Mouse (Mus musculus) liver, embryonic 11.5 days (tissue): Measurements from ENCODE around the gene Arid1b. TPM values are rescaled to one million over a fixed set of nuclear protein-coding genes. Genes with fewer than 3 reads are reported as not detected.
A peak's percentile ranks its signal among the peaks of the same experiment; 100 is the strongest.

ENCODE experiments used
- ATAC-seq: fragments of 200-750 bp; cut with Nextera tagmentation; replicated peaks from 2 replicates; pipeline ENCODE4 v1.8.0; 2017; ENCODE audit warnings: moderate number of reproducible peaks, mild to moderate bottlenecking, moderate TSS enrichment, moderate library complexity; ENCODE audit not compliant: low FRiP score
- DNase-seq: peaks from one replicate; pipeline ENCODE4 v3.0.0-alpha.2; 2017; ENCODE audit warnings: low spot score
- H3K27ac ChIP-seq: fragments of 300-500 bp; sonication (generic); 2 replicates; pipeline ENCODE4 v1.5.1; 2014; ENCODE audit warnings: mild to moderate bottlenecking, low read depth, low read length, control low read depth
- H3K27me3 ChIP-seq: fragments of 300-500 bp; sonication (generic); replicated peaks from 2 replicates; pipeline ENCODE4 v1.6.1; 2014; ENCODE audit warnings: low read length, mixed read lengths; ENCODE audit not compliant: control insufficient read depth, insufficient read depth
- H3K36me3 ChIP-seq: fragments of 300-500 bp; sonication (generic); 2 replicates; pipeline ENCODE4 v1.6.1; 2014; ENCODE audit warnings: mild to moderate bottlenecking, low read length, moderate library complexity, mixed read lengths; ENCODE audit not compliant: control insufficient read depth, insufficient read depth
- H3K4me1 ChIP-seq: fragments of 300-500 bp; sonication (generic); replicated peaks from 2 replicates; pipeline ENCODE4 v1.6.1; 2014; ENCODE audit warnings: low read length, mixed read lengths; ENCODE audit not compliant: control insufficient read depth, insufficient read depth
- H3K4me2 ChIP-seq: fragments of 300-500 bp; sonication (generic); 2 replicates; pipeline ENCODE4 v1.6.1; 2014; ENCODE audit warnings: mild to moderate bottlenecking, control low read depth, moderate library complexity
- H3K4me3 ChIP-seq: fragments of 300-500 bp; sonication (generic); 2 replicates; pipeline ENCODE4 v1.5.1; 2014; ENCODE audit warnings: low read depth, low read length, control low read depth
- H3K9ac ChIP-seq: fragments of 300-500 bp; sonication (generic); 2 replicates; pipeline ENCODE4 v1.6.1; 2014; ENCODE audit warnings: low read depth, low read length, control low read depth
- H3K9me3 ChIP-seq: fragments of 300-500 bp; sonication (generic); 2 replicates; pipeline ENCODE4 v1.6.1; 2016; ENCODE audit warnings: low read length, inconsistent platforms, mixed read lengths; ENCODE audit not compliant: control insufficient read depth
- WGBS: fragments of 180-500 bp; shearing (Covaris S2); extraction: QIAGEN DNeasy Blood & Tissue Kit; methylation state at CpG from one replicate; pipeline ENCODE4 v1.1.7; 2014; 5-methylcytosine and 5-hydroxymethylcytosine counted together
- polyA plus RNA-seq: library from polyadenylated mRNA; unstranded; fragments of >200 nt; fragmentation: Nextera tagmentation; extraction: Ambion mirVana; gene quantifications from 2 replicates; pipeline ENCODE4 v1.2.1, GENCODE M21; 2014

Arid1b gene
- polyA plus RNA-seq, 1 experiment from 2014 or later: 9.1 TPM

DNA sequence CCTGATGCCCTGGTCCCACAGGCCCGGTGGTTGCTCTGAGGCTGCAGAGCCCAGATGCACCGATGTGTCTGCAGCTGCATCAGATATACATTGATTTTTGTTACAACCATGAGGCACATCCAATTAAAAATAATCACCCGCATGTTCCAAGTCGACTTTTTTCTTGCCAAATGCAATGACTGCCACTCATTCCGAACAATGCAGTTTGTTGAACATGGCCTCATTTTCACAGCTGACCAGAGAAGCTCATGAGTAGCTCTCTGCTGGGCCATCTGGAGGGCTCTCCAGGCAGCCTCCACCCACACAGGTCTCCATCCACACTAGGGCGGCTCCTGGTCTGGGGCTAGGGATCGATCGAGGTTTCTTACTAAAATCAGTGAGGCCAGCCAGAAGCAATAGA, 378.8 kb downstream of the Arid1b start:
- Histone ChIP-seq H3K27ac (no peak overlapping the region), H3K4me1 (no peaks in the 10 kb centered on the region), H3K9me3 (no peaks in the 10 kb centered on the region), H3K9ac (no peak overlapping the region), H3K4me2 (no peak overlapping the region), H3K4me3 (no peak overlapping the region), H3K27me3 (no peaks in the 10 kb centered on the region; the same call in 1 of the 2 replicates), H3K36me3 (no peaks in the 10 kb centered on the region)
- ATAC-seq (no peak), DNase-seq (no peak)
- 86% methylated on average over 8 of the region's 8 CpGs for WGBS

DNA sequence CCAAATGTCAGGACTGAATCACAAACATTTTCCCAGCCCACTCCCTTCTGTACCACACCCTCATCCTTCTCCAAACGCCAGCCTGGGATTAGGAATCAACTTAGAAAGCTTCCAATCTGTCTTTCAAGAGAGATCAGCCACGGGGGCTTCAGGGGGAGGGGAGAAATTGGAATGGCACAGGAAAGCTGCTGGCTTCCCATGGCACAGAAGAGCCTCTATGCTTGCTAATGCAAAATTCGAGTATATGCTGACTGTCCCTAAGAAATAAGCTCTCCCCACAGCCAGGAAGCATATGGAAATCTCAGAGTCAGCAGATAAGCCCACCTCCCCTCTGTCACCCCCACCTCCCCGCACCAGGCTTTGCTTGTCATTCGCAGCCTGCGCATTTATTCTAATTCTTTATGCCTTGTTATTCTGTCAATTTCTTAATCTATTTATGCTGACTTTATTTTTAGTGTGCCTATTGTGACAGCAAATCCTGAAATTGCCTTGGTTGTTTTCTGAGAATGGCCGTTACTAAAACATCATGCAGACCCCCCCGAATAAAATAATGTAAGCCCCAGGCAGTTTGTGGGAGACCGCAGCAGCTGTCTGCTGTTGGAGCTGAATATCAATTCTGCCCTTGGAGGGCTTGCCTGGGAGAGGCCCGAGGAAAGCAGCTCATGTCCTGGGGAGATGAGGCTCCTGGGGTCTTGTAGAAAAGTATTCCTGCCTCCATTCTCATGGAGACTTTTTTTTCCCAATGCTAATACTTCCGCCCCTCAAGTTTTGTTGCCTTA, 383.2 kb downstream of the Arid1b start:
- no peak overlapping the region for H3K4me3 ChIP-seq
- H3K9ac ChIP-seq: no peak overlapping the region
- no peaks in the 10 kb centered on the region for H3K36me3 ChIP-seq
- no peaks in the 10 kb centered on the region for H3K4me1 ChIP-seq
- WGBS: 29% methylated on average over 11 of the region's 11 CpGs
- no peaks in the 10 kb centered on the region for H3K9me3 ChIP-seq
- H3K4me2 ChIP-seq: peak overlapping the region; percentile 32; the same call in 1 of the 2 replicates
- no peak overlapping the region for H3K27ac ChIP-seq
- H3K27me3 ChIP-seq: peaks cover 2% of the 10 kb centered on the region; the same call in 1 of the 2 replicates
- no peak for ATAC-seq
- DNase-seq: no peak

DNA sequence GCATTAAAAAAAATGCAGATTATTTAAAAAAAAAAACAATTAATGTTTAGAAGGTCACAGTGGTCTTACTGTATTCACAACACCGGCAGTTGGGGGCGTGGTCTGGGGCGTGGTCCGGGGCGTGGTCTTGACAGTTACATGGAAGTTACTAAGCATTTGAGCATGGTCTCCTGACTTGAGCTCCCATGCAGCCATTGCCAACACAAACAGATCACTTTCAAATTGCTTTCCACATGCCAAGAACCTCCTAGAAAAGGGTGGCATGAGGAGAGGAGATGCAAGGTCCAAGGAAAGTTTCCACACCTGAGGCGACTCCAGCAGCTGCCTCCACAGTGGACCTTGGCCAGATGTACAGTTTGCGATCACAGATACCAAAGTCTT, 383.8 kb downstream of the Arid1b start:
- H3K27ac ChIP-seq: no peak overlapping the region
- no peak overlapping the region for H3K9ac ChIP-seq
- H3K27me3 ChIP-seq: peaks cover 2% of the 10 kb centered on the region; the same call in 1 of the 2 replicates
- H3K4me3 ChIP-seq: no peak overlapping the region
- DNase-seq (peak; percentile 53), ATAC-seq (no peak)
- no peaks in the 10 kb centered on the region for H3K4me1 ChIP-seq
- 28% methylated on average over 7 of the region's 7 CpGs for WGBS
- no peaks in the 10 kb centered on the region for H3K9me3 ChIP-seq
- peak overlapping the region; percentile 32; the same call in 1 of the 2 replicates for H3K4me2 ChIP-seq
- no peaks in the 10 kb centered on the region for H3K36me3 ChIP-seq

DNA sequence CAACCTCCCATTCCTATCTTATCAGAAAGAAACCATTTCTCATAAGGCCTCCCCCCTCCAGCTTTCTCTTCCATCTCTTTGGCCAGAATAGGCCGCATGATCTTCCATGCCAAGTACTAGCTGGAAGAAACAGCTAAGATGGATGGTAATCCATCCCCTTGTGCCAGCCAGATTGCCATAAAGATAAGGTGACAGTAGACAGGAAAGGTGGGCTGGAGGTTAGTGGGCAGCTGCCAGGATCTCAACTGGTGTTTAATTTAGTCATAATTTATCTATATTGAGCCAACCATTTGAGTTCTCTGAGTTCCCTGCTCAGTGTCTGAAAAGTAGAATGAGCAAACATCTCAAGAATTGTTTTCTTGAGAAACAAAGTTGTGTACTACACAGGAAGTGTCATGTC, 391.6 kb downstream of the Arid1b start:
- ATAC-seq: no peak
- Histone ChIP-seq H3K9me3 (no peaks in the 10 kb centered on the region), H3K4me3 (no peak overlapping the region), H3K4me1 (no peaks in the 10 kb centered on the region), H3K36me3 (no peaks in the 10 kb centered on the region), H3K4me2 (no peak overlapping the region), H3K27ac (no peak overlapping the region), H3K9ac (no peak overlapping the region), H3K27me3 (no peaks in the 10 kb centered on the region)
- DNase-seq: no peak
- WGBS: 83% methylated on average over 1 of the region's 1 CpGs

DNA sequence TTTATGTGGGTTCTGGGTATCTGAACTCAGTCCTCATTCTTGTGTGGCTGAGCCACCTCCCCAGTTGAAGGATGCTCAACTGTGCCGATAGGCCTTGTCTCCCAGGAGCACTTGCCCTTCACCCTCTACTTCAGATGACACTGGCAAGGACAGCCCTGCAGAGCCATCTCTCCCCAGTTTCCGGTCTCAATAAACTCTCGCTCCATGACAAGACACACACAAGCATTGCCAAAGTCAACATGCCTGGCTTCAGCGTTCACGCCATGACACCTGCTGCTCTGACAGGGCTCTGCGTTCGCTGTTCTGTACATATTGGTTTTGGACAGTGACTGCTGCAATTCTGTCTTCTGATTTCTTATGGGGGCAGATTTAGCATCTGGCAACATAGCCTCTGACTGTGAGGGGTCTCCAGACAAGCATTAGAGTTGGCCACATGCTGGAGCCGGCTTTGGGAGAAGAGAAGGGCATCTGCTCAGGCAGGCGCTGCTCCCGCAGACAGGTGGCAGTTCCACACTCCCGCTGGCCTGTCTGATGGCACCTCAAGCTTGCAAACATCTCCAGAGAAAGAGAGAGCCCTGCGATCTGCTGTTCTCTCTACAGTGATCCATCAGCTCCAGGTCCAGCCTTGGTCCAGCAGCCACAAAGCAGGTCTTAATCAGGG, 392.9 kb downstream of the Arid1b start:
- no peaks in the 10 kb centered on the region for H3K27me3 ChIP-seq
- H3K4me3 ChIP-seq: no peak overlapping the region
- H3K4me2 ChIP-seq: no peak overlapping the region
- H3K4me1 ChIP-seq: no peaks in the 10 kb centered on the region
- WGBS: 82% methylated on average over 12 of the region's 12 CpGs
- H3K36me3 ChIP-seq: no peaks in the 10 kb centered on the region
- ATAC-seq (no peak), DNase-seq (no peak)
- H3K27ac ChIP-seq: no peak overlapping the region
- no peak overlapping the region for H3K9ac ChIP-seq
- H3K9me3 ChIP-seq: no peaks in the 10 kb centered on the region

DNA sequence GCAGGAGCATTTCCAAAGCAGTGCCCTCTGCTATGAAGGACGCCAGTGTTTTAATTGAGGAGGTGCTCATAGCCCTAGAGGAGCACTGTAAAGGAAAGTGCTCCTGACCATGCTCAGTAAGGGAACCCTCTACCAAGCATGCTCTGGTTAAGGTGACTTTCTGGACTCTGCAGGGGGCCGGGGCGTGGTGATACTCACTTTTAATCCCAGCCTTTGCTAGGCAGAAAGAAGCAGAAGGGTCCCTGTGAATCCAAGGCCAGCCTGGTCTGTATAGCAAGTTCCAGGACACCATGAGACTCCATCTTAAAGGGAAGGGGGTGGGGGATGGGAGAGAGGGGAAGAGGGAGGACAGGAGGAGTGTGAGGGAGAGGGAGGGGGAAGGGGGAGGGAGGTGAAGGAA, 394.2 kb downstream of the Arid1b start:
- Histone ChIP-seq H3K4me2 (no peak overlapping the region), H3K4me3 (no peak overlapping the region), H3K36me3 (no peaks in the 10 kb centered on the region), H3K27ac (no peak overlapping the region), H3K9ac (no peak overlapping the region), H3K4me1 (no peaks in the 10 kb centered on the region), H3K27me3 (no peaks in the 10 kb centered on the region), H3K9me3 (no peaks in the 10 kb centered on the region)
- ATAC-seq: no peak
- no peak for DNase-seq
- 70% methylated on average over 3 of the region's 3 CpGs for WGBS

DNA sequence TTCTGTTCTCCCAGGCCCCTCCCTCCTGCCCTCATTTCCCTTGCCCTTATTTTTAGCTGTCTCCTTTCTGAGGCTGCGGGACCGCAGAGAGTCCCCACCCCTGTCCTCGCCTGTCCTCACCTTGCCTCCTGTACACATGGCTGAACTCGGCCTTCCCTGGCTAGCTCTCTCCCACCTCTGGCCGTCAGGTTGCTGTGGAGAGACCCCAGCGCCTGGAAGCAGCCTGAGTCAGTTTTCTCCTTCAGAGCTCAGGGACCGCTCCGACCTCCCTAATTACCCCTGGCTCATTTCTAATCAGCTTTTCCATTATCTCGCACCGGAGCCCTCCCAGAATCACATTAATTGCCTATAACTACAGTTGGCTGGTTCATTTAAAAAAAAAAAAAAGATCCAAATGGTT, 396.6 kb downstream of the Arid1b start:
- no peaks in the 10 kb centered on the region for H3K4me1 ChIP-seq
- no peaks in the 10 kb centered on the region for H3K9me3 ChIP-seq
- no peak overlapping the region for H3K4me3 ChIP-seq
- ATAC-seq (no peak), DNase-seq (no peak)
- no peak overlapping the region for H3K9ac ChIP-seq
- H3K27me3 ChIP-seq: no peaks in the 10 kb centered on the region
- H3K4me2 ChIP-seq: no peak overlapping the region
- H3K27ac ChIP-seq: no peak overlapping the region
- 72% methylated on average over 10 of the region's 10 CpGs for WGBS
- no peaks in the 10 kb centered on the region for H3K36me3 ChIP-seq

DNA sequence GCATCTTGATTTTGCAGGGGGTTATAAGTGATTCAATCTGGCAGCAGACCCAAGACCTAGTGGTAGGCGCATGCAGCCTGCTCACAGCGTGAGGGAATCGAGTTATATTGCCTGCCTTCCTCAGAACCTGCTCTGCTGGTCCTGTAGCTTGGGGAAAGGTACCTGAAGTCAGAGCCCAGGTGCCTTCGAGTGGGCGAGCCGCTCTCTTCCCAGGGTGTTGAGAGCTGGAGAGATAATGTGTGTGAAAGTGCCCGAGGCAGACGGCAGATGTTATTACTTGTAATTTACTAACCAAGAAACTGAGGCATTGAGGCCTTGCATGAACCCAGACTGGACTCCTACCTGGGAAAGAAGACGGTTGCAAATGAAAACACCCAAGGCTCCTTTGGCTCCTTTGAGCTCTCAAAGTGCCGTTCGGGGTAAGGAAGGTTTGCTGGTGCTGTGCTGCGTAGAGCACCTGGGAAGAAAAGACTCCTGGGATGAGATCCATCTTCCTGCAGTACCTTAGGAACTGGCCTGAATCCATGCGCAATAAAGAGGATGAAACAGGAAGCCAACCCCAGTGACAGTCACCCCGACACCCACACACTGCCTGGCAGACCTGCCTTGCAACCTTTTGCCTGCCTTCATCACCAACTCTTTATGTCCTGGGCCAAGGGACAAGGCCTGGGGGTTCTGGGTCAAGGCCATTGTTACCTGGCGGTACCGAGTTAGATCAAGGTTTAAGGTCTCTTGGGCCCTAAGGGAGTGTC, 401.5 kb downstream of the Arid1b start:
- no peak for ATAC-seq
- no peaks in the 10 kb centered on the region for H3K36me3 ChIP-seq
- H3K27ac ChIP-seq: no peak overlapping the region
- H3K27me3 ChIP-seq: peaks cover 4% of the 10 kb centered on the region; the same call in 1 of the 2 replicates
- H3K4me2 ChIP-seq: no peak overlapping the region
- H3K9ac ChIP-seq: no peak overlapping the region
- WGBS: 83% methylated on average over 16 of the region's 16 CpGs
- no peaks in the 10 kb centered on the region for H3K9me3 ChIP-seq
- DNase-seq: no peak
- no peaks in the 10 kb centered on the region; the same call in 1 of the 2 replicates for H3K4me1 ChIP-seq
- no peak overlapping the region for H3K4me3 ChIP-seq
